Mouse (Mus musculus) megakaryocyte, adult 5-6 weeks (primary cell): ENCODE data around the gene Soga3. TPM values are rescaled to one million over a fixed set of nuclear protein-coding genes. Genes with fewer than 3 reads are reported as not detected.

Experiments
- ATAC-seq: 2 replicates; pipeline ENCODE4 v1.8.0; 2016; ENCODE audit warnings: mild to moderate bottlenecking, inconsistent platforms; ENCODE audit not compliant: poor library complexity, severe bottlenecking
- total RNA-seq, 2 experiments: library from RNA; stranded (forward) in 1 of 2; stranded (reverse) in 1 of 2; fragments of 153-499, 151-499 nt in 1 of 2; fragments of 221-1000, 200-1000 nt in 1 of 2; gene quantifications; 2 replicates each; pipeline versions ENCODE4 v1.2.3 to v1.2.4; 2015 to 2017

Gene Soga3
- total RNA-seq (2015) (not detected in 2 replicates), total RNA-seq (2017) (not detected in 2 replicates)

GRCm38 (mm10) chr10:29143566-29144335 lies at the start of gene Soga3:
Gene Soga3 (plus strand): TSS chr10:29143839.
- no peak for ATAC-seq

DNA sequence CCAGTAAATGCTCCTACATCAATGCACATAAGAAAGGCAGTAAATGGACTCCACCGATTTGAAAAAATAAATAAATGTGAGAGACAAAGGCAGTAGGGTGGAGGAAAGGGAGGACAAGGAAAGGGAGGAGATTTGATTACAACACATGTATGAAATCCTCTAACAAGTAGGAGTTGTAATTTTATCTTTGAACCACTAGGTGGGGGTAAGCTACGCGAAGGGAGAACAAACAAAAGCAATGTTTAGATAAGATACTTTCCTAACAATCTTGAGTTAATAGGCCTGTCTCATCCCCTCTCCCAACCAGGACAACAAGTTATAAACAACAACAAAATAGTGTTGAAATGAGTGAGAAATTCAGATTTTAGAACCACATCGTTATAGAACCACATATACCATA lies 36.7 kb upstream of the Soga3 start:
- ATAC-seq, result no peak

GRCm38 (mm10) chr10:29142556-29143105 lies 1.0 kb upstream of the Soga3 start:
- no peak for ATAC-seq

DNA sequence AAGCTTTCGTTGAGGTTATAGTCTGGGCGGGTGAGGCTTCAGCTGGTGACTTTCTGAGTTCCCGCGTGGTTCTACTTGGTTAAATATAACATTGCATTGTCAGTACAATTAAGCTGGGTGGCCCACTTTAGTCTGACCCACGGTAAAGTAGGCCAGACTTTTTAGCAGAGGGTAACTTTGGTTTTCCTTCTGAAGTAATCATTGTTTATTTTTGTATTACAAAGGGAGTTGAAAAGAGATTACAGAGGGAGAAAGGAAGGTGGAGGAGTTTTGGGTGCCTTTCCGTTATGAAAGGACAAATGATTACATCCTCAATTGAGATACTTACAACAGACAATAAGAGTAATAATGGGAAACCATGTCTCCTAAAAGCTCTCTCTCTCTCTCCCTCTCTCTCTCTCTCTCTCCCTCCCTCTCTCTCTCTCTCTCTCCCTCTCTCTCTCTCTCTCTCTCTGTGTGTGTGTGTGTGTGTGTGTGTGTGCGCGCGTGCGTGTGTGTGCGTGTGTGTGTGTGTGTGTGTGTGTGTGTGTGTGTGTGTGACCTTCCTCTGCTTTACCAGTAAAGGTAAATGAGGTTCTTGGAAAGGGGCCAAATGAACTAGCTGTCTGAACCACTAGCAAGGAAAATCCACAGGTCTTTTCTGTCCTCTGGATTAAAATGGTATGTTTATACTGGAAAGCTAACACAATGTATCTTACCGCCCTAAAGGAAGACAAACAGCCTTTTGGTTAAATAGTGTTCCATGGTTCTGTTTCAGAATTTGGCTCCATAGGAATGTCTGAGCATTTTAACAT lies 1.2 kb downstream of the Soga3 start:
- ATAC-seq, result no peak

DNA sequence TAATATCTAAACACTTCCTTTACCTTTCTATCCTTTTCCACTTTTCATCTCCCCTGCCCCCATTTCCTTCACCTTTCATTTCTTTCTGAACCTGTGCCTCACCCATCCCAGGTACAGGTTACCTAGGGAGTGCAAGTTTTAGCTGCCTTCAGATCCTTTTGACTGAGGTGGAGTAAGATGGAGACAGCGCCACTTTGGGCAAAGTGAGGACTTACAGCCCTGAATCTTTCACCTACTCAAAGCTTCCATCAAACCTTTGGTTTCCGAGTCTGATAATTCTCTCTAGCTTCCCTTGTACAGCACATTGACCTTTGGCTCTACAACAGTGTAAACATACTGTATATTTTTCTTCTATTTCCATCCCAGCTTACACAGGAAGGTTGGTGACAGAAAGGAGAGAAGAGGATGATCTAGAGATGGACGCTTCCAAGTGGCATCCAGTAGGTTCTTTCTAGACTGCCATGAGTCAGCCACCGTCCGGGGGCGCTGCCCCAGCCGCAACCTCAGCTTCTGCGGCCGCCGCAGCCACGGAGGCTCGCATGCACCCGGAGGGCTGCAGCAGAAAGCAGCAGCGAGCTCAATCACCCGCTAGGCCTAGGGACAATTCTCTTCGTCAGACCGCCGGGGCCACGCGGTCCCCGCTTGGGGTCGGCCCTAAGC lies 2.7 kb downstream of the Soga3 start:
- ATAC-seq, result no peak

DNA sequence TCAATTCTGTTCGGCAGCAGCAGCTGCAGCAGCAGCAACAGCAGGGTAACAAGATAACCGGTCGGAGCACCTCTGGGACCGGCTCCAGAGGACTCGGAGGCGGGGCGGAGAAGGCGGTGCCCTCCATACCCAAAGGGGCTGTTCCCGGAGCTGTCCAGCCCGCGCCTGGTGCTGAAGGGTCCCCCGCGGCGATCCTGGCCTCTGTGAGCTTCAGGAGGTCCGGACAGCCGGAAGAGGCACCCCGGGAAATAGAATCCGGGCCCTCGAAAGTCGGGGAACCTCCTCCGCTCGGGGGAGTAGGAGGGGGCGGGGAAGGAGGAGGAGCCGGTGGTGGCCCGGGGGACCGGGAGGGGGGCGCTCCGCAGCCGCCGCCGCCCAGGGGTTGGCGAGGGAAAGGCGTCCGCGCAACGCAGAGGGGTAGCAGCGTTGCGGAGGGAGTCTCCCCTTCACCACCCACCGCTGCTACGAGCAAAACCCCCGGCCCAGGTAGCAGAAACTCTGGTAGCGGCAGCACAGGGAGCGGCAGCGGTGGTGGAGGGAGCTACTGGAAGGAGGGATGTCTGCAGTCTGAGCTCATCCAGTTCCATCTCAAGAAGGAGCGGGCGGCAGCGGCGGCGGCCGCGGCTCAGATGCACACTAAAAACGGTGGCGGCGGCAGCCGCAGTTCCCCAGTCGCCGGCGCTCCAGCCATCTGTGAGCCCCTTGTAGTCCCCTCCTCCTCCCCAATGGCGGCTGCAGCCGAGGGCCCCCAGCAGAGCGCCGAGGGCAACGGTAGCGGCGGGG lies 3.4 kb downstream of the Soga3 start:
- ATAC-seq, result no peak

DNA sequence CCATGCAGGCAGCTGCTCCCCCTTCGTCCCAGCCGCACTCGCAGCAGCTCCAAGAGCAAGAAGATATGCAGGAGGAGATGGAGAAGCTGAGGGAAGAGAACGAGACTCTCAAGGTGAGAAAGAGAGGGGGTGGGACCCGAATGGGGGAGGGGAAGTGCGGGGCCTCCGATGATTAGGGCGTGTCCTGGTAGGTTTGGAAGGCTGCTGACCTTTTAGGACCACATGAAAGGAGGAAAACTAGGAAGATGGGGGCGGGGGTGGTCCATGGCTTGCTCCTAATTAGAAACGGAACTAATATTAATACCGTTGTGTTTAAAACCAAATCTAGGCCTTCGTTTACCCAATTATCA lies 4.0 kb downstream of the Soga3 start:
- ATAC-seq, result no peak

GRCm38 (mm10) chr10:29148076-29148475 lies 4.4 kb downstream of the Soga3 start:
- no peak for ATAC-seq

GRCm38 (mm10) chr10:29155304-29155703 lies 11.7 kb downstream of the Soga3 start:
- no peak for ATAC-seq

- no peak for ATAC-seq
These were observed 18.0 kb downstream of the Soga3 start for GRCm38 (mm10) chr10:29161664-29162063.

GRCm38 (mm10) chr10:29173778-29174177 lies 30.1 kb downstream of the Soga3 start:
- ATAC-seq, result no peak

DNA sequence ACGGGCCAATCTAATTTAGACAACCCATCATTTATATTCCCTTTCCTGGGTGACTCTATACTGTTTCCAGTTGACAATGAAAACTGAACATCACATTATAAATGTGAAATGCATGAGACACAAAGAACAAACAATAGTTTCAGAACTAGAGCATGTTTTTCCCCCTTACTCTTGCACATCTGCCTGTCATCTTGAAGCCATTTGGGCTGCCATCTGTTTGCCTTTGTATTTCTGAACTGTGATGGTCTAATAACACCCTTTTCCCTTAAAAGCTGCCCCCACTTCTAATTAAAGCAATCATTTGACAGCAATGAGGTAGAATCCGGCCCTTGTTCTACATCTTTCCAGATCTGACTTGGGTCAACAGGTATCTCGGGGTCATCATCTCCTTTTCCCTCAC lies 32.0 kb downstream of the Soga3 start:
- ATAC-seq, result no peak

GRCm38 (mm10) chr10:29176881-29177280 lies 33.2 kb downstream of the Soga3 start:
- ATAC-seq, result no peak

GRCm38 (mm10) chr10:29178003-29178402 lies 34.4 kb downstream of the Soga3 start:
- ATAC-seq, result no peak

DNA sequence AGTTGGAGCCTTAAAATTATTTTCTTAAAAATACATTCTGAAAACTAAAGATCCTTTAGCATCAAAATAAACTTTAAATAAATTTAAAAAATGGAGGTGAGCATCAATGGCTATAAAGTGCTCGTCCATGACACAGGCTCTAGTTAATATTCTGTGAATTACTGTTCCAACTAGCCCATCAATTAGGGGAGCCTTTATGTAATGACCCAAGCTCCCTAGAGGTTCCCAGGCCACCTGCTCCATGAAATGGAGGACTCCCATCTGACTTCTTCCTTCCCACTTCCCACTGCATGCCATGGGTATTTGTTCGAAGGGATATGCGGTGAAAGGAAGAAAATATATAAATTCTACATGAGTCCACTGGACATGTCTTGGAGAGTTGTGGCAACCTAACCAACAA lies 36.6 kb downstream of the Soga3 start:
- ATAC-seq, result no peak

DNA sequence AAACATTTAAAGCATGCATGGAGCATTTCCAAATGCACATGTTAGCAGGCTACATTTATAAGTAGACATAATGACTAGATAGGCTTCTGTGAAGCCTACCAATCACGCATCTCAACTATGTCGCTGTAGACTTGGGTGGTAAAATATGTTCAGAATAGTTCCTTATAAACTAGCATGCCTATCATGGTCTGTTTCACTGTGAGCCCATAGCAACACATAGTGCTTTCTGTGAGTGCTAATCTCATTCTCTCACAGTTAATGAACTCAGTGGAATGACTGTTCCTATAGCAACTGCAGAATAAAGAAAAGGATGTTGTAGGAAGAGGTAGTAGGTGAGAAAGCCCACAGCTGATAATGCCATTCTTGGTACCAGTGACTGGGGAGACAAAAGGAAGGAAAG lies 37.4 kb downstream of the Soga3 start:
- no peak for ATAC-seq

DNA sequence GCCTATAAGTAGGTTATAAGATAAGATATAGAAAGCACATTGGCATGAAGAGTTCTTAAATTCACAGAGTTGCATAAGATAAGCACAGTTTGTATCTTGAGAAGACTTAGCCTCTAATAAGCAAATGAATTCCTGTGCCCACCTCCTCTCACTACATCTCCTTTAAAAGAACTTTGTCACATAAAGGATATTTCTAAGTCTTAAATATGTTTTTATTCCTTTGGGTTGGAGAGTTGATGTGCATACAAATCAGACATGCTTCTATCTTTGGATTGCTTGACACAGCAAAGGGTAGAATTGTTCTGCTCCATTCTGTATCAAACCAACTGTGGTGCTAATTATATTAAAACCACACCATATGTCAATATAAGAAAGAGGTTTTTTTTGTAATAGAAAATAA lies 50.1 kb downstream of the Soga3 start:
- no peak for ATAC-seq

DNA sequence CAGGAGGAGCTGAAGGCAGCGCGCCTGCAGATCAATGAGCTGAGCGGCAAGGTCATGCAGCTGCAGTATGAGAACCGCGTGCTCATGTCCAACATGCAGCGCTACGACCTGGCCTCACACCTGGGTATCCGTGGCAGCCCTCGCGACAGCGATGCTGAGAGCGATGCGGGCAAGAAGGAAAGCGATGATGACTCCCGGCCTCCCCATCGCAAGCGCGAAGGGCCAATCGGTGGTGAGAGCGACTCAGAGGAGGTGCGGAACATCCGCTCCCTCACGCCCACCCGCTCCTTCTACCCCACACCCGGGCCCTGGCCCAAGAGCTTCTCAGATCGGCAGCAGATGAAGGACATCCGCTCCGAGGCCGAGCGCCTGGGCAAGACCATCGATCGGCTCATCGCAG lies 53.2 kb downstream of the Soga3 start:
- no peak for ATAC-seq

- ATAC-seq, result no peak
These were observed 55.0 kb downstream of the Soga3 start, which contains the start of gene Gm49353 for GRCm38 (mm10) chr10:29198642-29199041. Gene Gm49353 (plus strand): TSS chr10:29198954.

DNA sequence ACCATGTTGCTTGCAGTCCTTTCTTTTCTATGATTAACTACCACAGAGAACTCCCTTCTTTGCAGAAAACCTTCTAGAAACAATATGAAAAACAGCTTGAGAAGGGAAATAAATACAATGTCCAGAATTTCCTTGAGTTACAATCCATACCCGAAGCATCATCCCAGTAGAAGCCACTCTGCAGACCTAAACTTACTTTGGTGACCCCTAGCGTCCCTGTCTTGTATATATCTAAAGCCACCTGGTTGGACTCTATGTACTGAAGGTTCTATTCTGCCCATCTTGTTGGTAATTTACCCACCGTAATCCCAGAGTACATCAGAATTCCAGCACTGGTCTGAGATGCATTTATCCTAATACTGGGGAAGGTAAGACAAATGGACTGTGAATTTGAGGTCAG lies 56.2 kb downstream of the Soga3 start:
- ATAC-seq, result no peak

DNA sequence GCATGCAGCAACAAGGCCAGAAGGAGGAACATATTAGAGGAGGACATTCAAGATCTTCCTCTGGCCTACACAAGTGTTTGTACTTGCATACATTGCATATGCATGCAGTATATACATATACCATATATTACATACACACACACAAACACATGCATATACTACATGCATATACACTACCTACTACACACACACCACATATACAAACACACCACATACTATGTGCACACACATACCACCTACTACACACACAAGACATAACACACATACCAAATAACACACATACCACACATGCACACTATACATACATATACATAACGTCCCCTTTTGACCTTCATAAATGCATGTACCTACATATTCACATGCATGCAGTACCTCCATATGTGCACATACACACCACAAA lies 57.0 kb downstream of the Soga3 start:
- ATAC-seq, result no peak
